Mouse (Mus musculus) MEL (cell line): Measurements from ENCODE around the gene Sos1. TPM values are rescaled to one million over a fixed set of nuclear protein-coding genes. Genes with fewer than 3 reads are reported as not detected.

Experiments
- DNase-seq: peaks from one replicate; pipeline ENCODE4 v3.0.0; 2011; ENCODE audit warnings: low read depth, low spot score
- H3K27ac ChIP-seq: 2 replicates; pipeline ENCODE4 v1.5.1; 2012; ENCODE audit warnings: low read depth, mild to moderate bottlenecking, control low read depth, low read length, moderate library complexity; ENCODE audit not compliant: control insufficient read depth
- H3K27me3 ChIP-seq, 2 experiments: fragments of 150-350 bp in 1 of 2; sonication (generic) in 1 of 2; 2 replicates each; pipeline ENCODE4 v1.6.1; 2012; ENCODE audit warnings: low read length in 2 of 2, mild to moderate bottlenecking in 2 of 2, improper control_type of control experiment in 1 of 2, moderate library complexity in 1 of 2; ENCODE audit not compliant: insufficient read depth in 2 of 2, control insufficient read depth in 1 of 2
- H3K36me3 ChIP-seq, 2 experiments: 2 replicates each; pipeline ENCODE4 v1.6.1; 2012 to 2014; ENCODE audit warnings: low read length in 2 of 2, improper control_type of control experiment in 1 of 2, inconsistent platforms in 1 of 2, mild to moderate bottlenecking in 1 of 2; ENCODE audit not compliant: insufficient read depth in 2 of 2, control insufficient read depth in 1 of 2
- H3K4me1 ChIP-seq, 2 experiments: fragments of 150-350 bp in 1 of 2; sonication (generic) in 1 of 2; 2 replicates each; pipeline ENCODE4 v1.6.1; 2012; ENCODE audit warnings: low read length in 2 of 2, improper control_type of control experiment in 1 of 2, mild to moderate bottlenecking in 1 of 2; ENCODE audit not compliant: insufficient read depth in 2 of 2, control insufficient read depth in 1 of 2
- H3K4me3 ChIP-seq, 2 experiments: fragments of 150-350 bp in 1 of 2; sonication (generic) in 1 of 2; 2 replicates each; pipeline ENCODE4 v1.5.1; 2012; ENCODE audit warnings: low read depth in 2 of 2, low read length in 2 of 2, mild to moderate bottlenecking in 2 of 2, moderate library complexity in 2 of 2, control low read depth in 1 of 2, improper control_type of control experiment in 1 of 2; ENCODE audit not compliant: control insufficient read depth in 1 of 2, insufficient read depth in 1 of 2
- H3K79me2 ChIP-seq: 2 replicates; pipeline ENCODE4 v1.6.1; 2012; ENCODE audit warnings: mild to moderate bottlenecking, low read length, moderate library complexity; ENCODE audit not compliant: control insufficient read depth, poor library complexity, insufficient read depth
- H3K9ac ChIP-seq: 2 replicates; pipeline ENCODE4 v1.6.1; 2012; ENCODE audit warnings: low read depth, mild to moderate bottlenecking, control low read depth, low read length, moderate library complexity; ENCODE audit not compliant: control insufficient read depth, poor library complexity, severe bottlenecking
- H3K9me3 ChIP-seq: fragments of 150-350 bp; sonication (generic); replicated peaks from 2 replicates; pipeline ENCODE4 v1.6.1; 2012; ENCODE audit warnings: mild to moderate bottlenecking, low read length, improper control_type of control experiment, moderate library complexity; ENCODE audit not compliant: insufficient read depth
- CHD2 ChIP-seq: IDR thresholded peaks from 2 replicates; pipeline ENCODE4 v1.6.1; 2011; ENCODE audit warnings: low read length, improper control_type of control experiment
- E2F4 ChIP-seq: IDR thresholded peaks from 2 replicates; pipeline ENCODE4 v1.6.1; 2011; ENCODE audit warnings: low read depth, low read length, improper control_type of control experiment, borderline replicate concordance
- ELF1 ChIP-seq: IDR thresholded peaks from 2 replicates; pipeline ENCODE4 v1.6.1; 2014; ENCODE audit warnings: low read depth, mild to moderate bottlenecking, inconsistent platforms, low read length, improper control_type of control experiment, moderate library complexity
- EP300 ChIP-seq, 2 experiments: IDR thresholded peaks; 2 replicates each; pipeline ENCODE4 v1.6.1; 2011; ENCODE audit warnings: improper control_type of control experiment in 2 of 2, low read length in 2 of 2, low read depth in 1 of 2, mild to moderate bottlenecking in 1 of 2
- ETS1 ChIP-seq: IDR thresholded peaks from 2 replicates; pipeline ENCODE4 v1.6.1; 2012; ENCODE audit warnings: low read depth, mild to moderate bottlenecking, inconsistent platforms, low read length, improper control_type of control experiment, moderate library complexity
- GABPA ChIP-seq: IDR thresholded peaks from 2 replicates; pipeline ENCODE4 v1.6.1; 2012; ENCODE audit warnings: low read depth, mild to moderate bottlenecking, inconsistent platforms, low read length, improper control_type of control experiment, moderate library complexity
- GATA1 ChIP-seq: IDR thresholded peaks from 2 replicates; pipeline ENCODE4 v1.6.1; 2011; ENCODE audit warnings: low read depth, low read length, improper control_type of control experiment
- MAFK ChIP-seq: IDR thresholded peaks from 2 replicates; pipeline ENCODE4 v1.6.1; 2011; ENCODE audit warnings: low read depth, mild to moderate bottlenecking, low read length, improper control_type of control experiment, borderline replicate concordance
- MAZ ChIP-seq: IDR thresholded peaks from 2 replicates; pipeline ENCODE4 v1.6.1; 2012; ENCODE audit warnings: low read depth, mild to moderate bottlenecking, inconsistent platforms, low read length, improper control_type of control experiment
- MYB ChIP-seq: IDR thresholded peaks from 2 replicates; pipeline ENCODE4 v1.6.1; 2011; ENCODE audit warnings: mild to moderate bottlenecking, low read depth, low read length, improper control_type of control experiment
- NELFE ChIP-seq: IDR thresholded peaks from 2 replicates; pipeline ENCODE4 v1.6.1; 2011; ENCODE audit warnings: low read depth, low read length, improper control_type of control experiment
- NRF1 ChIP-seq: IDR thresholded peaks from 2 replicates; pipeline ENCODE4 v1.6.1; 2014; ENCODE audit warnings: low read depth, mild to moderate bottlenecking, inconsistent platforms, low read length, improper control_type of control experiment, moderate library complexity; ENCODE audit not compliant: poor library complexity, insufficient read depth, severe bottlenecking
- POLR2AphosphoS2 ChIP-seq: IDR thresholded peaks from 2 replicates; pipeline ENCODE4 v1.6.1; 2011; ENCODE audit warnings: low read length, improper control_type of control experiment
- POLR2AphosphoS5 ChIP-seq: IDR thresholded peaks from 2 replicates; pipeline ENCODE4 v1.6.1; 2012; ENCODE audit warnings: low read depth, borderline replicate concordance, mild to moderate bottlenecking, inconsistent platforms, low read length, moderate library complexity, mixed read lengths
- RAD21 ChIP-seq: IDR thresholded peaks from 2 replicates; pipeline ENCODE4 v1.6.1; 2011; ENCODE audit warnings: mild to moderate bottlenecking, low read depth, low read length, improper control_type of control experiment
- RCOR1 ChIP-seq: IDR thresholded peaks from 2 replicates; pipeline ENCODE4 v1.6.1; 2012; ENCODE audit warnings: low read depth, mild to moderate bottlenecking, inconsistent platforms, low read length, improper control_type of control experiment
- SIN3A ChIP-seq: IDR thresholded peaks from 2 replicates; pipeline ENCODE4 v1.6.1; 2012; ENCODE audit warnings: low read length, improper control_type of control experiment, inconsistent platforms
- TAL1 ChIP-seq: IDR thresholded peaks from 2 replicates; pipeline ENCODE4 v1.6.1; 2012; ENCODE audit warnings: mild to moderate bottlenecking, inconsistent platforms, low read length, moderate library complexity, mixed read lengths
- TCF12 ChIP-seq: IDR thresholded peaks from 2 replicates; pipeline ENCODE4 v1.6.1; 2014; ENCODE audit warnings: low read depth, mild to moderate bottlenecking, inconsistent platforms, low read length, improper control_type of control experiment, moderate library complexity
- ZC3H11A ChIP-seq: IDR thresholded peaks from 2 replicates; pipeline ENCODE4 v1.6.1; 2012; ENCODE audit warnings: low read depth, mild to moderate bottlenecking, inconsistent platforms, low read length, improper control_type of control experiment
- ZNF384 ChIP-seq: IDR thresholded peaks from 2 replicates; pipeline ENCODE4 v1.6.1; 2012; ENCODE audit warnings: low read depth, mild to moderate bottlenecking, inconsistent platforms, low read length, improper control_type of control experiment
- polyA plus RNA-seq, 2 experiments: library from polyadenylated mRNA; stranded (reverse) in 1 of 2; unstranded in 1 of 2; fragments of >175 nt in 1 of 2; fragments of >200 nt in 1 of 2; gene quantifications; 2 replicates each; pipeline versions ENCODE4 v1.2.1 to v1.2.4; 2012; ENCODE audit warnings: low replicate concordance in 2 of 2, low read depth in 1 of 2; ENCODE audit not compliant: insufficient read length in 2 of 2, insufficient read depth in 1 of 2, missing spikeins in 1 of 2
- total RNA-seq: library from RNA; depleted of rRNA; stranded (reverse); fragments of 300-350 nt; gene quantifications from 2 replicates; pipeline ENCODE4 v1.2.3, GENCODE M21; 2012

Gene Sos1
- total and polyA plus RNA-seq, 3 experiments: 4.6 to 20.3 (median 12.1) TPM

DNA sequence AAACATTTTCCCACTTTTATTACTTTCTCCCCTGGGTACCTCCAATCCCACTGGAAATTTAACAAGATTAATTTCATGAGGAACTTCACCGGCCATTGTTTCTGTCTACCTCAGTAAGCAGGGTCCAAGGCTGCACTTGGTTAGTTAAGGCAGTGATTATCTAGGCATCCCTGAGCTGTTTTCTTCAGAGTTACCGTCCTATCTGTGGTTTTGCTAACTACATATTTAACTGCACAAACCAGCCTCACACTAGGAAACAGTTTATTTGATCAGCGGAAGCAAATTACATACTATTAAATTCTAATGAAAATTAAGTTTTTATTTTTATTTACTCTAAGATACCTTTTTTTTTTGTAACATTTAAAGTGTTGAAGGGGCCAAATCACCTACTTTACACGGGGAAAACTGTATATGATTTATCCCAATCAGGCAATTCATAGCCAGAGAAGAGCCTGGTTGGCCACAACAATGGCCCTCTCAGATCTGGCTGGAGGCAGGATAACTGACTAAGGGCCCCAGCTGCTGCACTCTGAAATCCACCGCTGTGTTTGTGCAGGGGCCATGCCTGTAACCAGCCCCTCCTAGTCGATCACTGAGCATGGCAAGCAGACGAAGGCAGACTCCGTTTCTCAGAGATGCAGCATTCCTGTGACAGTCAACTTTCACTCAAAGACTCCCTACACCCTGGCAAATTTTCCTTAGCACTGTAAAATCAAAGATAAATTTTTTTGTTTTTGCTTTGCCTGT is 9.0 kb downstream of the Sos1 start:
- no peaks in the 10 kb centered on the region for H3K27me3 ChIP-seq
- TF ChIP-seq GABPA (no peak), EP300 (IDR thresholded peaks at IDR 0.05; ENCODE audit: low read depth in 1 of 2, low read length in 2 of 2) (peak; percentile 64 to 75), MYB (0 out of 2 replicates have a peak, but pooled peaks have one; percentile 57), TAL1 (no peak), ELF1 (no peak), ZC3H11A (no peak), ZNF384 (no peak), ETS1 (peak; percentile 41; the same call in 1 of the 2 replicates), SIN3A (no peak; the same call in 1 of the 2 replicates), RAD21 (no peak), MAFK (no peak), CHD2 (no peak), GATA1 (peak; percentile 43), E2F4 (no peak), NELFE (no peak; the same call in 1 of the 2 replicates), RCOR1 (peak; percentile 75), POLR2AphosphoS2 (no peak), POLR2AphosphoS5 (no peak), MAZ (no peak), TCF12 (peak; percentile 47; the same call in 1 of the 2 replicates), NRF1 (no peak)
- peaks cover 31% of the 10 kb centered on the region in 2 experiments for H3K4me1 ChIP-seq
- H3K9ac ChIP-seq: peak overlapping the region; percentile 3; the same call in 1 of the 2 replicates
- peaks cover 70% of the 10 kb centered on the region for H3K79me2 ChIP-seq
- peak overlapping the region; percentile 59 for H3K27ac ChIP-seq
- H3K36me3 ChIP-seq: peaks cover 12 to 58% of the 10 kb centered on the region in 2 experiments
- peak; percentile 60 for DNase-seq
- H3K4me3 ChIP-seq: peak overlapping the region in 1 of 2 experiments; percentile 30; a peak in 2 of 4 replicates
- H3K9me3 ChIP-seq: no peaks in the 10 kb centered on the region
